Mouse (Mus musculus) layer of hippocampus, postnatal 36 days (tissue): ENCODE results near the gene Slit1. TPM values are rescaled to one million over a fixed set of nuclear protein-coding genes. Genes with fewer than 3 reads are reported as not detected.

Source experiments
- DNase-seq, 2 experiments: peaks; one replicate each; pipeline ENCODE4 v3.0.0; 2022
- total RNA-seq, 2 experiments: library from RNA; stranded (reverse); gene quantifications; 2 replicates each; pipeline ENCODE4 v1.2.3; 2021

Slit1 gene
- total RNA-seq, 2 experiments from 2014 or later: 212 to 242 TPM

DNA sequence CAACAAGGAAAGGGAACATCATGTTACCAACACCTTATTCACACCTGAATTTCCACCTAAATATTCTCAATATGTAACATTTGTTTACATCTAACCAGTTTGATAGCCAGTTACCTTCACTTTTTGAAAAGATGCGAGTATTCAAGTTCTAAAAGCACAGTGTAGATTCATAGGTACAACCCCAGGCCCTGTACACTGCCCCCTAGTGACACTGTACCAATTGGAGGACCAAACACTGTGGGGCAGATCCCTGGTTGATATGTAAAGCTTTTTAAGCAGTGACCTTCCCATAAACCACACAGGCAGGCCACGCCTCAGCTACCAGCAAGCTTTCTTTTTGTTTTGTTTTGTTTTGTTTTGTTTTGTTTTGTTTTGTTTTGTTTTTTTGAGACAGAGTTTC lies 57.3 kb downstream of the Slit1 start:
- no peak for DNase-seq

DNA sequence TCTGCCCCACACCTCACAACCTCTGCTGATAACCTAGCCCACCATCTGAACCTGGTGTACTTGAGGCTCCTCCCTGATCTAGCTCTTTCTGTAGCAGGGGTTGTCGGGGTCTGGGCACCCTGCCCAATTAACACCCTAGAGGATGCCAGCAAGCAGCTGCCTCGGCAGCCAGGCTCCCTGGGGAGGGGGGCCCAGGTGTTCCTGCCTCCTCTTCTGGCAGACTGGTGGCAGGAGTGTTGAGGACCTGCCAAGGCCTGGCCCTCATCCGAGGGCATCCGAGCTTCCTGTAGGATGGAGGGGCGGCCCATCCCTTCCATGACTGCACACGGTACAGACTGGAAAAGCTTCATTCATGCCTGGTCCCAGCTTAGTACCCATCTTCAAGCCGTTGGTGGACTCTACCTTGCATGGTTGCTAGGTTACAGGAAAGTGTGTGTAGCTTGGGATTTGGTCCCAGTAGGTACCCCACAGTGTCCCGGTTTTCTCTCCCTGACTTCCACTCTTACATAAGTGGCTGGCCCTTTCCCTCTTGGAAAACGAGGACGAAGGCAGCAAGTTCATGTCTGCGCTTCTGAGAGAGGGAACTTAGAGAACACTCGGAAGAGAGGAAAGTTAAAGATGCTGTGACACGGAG lies 57.9 kb downstream of the Slit1 start:
- no peak for DNase-seq

DNA sequence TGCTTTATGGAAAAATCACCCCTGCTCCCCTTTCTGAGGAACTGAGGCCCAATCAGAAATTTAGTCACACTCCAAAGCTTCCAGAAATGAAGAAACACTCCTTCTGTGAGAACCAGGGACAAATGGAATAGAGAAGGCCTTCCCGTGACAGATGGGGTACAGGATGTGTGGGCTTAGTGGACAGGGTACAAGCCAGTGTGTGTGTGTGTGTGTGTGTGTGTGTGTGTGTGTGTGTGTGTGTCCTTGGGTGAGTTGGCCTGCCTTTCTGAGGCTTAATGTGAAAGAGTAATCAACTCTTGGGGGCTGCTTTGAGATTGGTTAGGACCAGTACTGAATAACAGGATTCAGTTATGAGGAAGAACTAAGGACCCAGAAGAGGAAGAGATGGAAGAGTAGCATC lies 58.6 kb downstream of the Slit1 start:
- DNase-seq: no peak

DNA sequence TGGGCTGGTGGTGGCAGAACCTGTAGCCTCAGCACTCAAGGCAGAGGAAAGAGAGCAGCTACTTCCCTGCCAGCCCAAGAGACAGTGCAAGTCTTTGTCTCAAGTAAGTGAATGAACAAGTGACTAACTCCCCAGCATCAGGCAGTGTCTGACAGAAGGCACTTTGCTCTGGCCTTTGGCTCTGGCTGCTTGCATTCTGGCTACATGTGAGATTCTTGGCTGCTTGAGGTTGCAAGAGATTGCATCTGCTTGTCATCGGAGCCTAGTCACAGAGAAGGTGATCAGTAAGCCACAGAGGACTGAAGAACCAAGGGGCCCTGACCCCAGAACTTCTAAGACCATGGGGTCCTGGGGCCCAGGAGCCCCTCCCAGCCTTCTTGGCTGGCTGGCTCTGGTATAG lies 59.5 kb downstream of the Slit1 start:
- no peak for DNase-seq

DNA sequence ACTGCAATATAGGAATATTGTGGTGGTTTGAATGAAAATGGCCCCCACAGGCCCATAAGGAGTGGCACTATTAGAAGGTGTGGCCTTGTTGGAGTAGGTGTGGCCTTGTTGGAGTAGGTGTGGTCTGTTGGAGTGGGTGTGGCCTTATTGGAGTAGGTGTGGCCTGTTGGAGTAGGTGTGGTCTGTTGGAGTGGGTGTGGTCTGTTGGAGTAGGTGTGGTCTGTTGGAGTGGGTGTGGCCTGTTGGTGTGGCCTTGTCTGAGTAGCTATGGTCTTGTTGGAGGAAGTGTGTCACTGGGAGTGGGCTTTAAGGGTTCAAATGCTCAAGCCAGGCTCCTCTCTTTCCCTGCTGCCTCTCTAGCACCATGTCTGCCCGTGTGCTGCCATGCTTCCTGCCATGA lies 63.2 kb downstream of the Slit1 start:
- no peak for DNase-seq

DNA sequence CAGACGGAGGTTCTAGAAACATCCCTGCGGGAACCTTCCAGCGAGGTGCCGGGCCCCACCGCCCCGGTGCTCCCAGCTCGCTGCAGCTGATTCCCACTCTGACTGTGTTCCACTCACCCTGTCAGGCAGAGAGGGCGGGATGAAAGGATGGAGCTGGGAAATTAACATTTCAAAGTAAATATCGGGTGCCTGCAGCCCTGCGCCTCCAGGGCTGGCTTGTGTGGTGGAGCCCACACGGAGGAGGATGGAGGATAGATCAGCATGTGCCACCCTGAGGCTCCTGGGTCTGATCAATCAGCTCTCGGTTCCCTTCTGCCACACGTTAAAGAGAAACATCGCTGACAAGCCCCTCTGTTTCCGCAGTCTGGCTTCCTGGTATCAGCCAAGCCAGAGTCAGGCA lies 64.4 kb downstream of the Slit1 start:
- no peak for DNase-seq

DNA sequence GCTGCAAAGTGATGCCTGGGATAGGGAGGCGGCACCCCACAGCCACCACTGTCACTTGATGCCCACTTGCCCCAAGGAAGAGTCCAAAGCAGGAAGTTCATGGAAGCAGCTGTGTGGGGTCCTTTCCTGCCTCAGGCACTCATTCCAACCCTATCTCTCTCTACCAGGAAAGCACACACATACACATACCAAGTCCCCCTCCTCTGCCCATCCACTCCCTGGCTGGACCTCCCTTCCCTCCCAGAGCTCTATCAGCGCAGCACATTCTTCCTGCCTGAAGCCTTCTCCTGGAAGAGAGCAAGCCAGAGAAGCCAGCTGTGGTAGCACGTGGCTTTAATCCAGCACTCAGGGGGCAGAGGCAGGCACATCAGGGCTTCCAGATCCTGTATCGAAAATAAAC lies 65.9 kb downstream of the Slit1 start:
- no peak for DNase-seq

DNA sequence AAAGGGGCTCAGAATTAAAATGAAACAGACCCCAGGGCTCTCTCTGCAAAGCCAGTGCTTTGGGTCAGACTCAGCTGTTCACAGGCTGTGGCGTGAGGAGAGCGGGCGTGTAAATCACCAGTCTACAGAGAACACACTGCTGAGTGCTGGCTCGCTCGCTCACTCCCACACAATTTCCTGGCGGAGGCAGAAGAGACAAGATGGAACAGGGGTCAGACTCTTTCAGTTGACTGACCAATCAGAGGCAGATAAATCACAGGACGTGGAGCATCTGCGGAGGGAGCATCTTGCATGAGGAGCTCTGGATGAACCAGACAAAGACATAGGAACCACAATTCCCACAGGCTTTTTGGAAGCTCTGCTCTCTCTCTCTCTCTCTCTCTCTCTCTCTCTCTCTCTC lies 67.9 kb downstream of the Slit1 start:
- no peak for DNase-seq

DNA sequence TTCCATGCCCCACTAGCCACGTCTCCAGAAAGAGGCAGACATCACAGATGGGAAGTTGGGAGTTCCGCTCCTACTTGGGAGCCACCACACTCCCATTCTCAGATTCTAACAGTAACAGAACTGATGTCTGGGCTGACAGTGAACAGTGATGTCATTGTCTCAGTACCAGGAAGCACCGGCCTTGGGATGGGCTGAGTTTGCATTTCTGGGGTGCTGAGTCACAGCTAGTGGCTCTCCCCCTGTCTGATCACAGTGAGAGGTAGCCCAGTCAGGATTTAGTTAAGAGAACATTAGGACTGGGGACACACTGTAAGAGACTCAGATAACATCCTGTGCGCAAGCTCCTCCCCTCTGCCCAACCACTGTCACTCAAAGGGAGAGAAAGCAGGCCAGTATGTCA lies 69.1 kb downstream of the Slit1 start:
- no peak for DNase-seq

DNA sequence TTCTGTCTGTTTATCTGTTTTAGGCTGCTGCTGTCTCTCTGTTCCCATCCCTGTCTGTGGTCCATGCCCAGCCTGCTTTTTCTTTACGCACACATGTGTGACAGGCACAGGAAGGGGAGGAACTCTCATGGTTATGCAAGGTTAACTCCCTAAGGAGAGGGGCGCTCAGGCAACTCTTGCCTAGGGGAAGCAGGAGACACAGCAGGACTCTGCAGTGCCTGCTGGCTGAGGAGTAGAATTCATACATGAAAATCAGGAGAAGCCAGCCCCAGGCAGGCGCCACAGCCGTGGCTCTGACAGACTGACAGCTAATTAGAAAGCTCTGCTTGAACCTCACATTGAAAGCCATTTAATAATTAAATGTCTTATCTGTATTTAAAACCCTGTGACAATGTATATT lies 70.6 kb downstream of the Slit1 start:
- DNase-seq: no peak

DNA sequence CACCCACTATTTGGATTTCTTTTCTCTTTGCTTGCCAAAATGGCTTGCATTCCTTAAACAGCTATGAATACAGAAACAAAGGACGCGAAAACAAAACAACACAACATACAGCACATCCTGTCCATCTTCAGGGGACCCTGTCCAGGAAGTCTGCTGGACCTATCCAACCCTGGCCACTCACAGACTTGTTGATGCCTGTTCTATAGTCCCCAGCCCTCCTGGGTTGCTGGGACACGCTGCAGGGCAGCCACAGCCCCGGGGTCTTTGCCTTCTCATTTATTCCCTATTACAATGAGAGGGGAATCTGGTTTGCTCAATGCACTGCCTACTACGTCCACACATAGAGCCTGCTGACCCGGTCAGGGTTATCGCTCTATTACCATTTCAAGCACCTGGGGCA lies 72.5 kb downstream of the Slit1 start:
- no peak for DNase-seq

DNA sequence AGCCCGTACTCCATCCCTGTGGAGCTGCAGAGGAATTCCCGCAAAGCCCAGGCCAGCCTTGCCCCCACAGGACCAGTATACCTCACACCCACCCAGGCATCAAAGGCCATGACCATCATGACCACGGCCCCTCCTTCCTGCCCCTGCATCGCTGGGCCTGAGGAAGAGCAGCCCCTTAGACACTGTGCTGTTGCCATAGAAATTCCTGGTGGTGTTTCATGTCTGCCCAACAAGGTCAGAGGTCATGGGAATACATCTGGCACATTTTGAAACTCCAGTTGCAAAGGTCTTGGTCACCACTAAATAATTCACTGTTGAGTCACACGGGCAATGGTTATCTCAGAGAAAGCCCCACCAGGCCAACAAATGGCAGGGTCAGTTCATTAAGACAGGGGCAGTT lies 73.0 kb downstream of the Slit1 start:
- DNase-seq: no peak

DNA sequence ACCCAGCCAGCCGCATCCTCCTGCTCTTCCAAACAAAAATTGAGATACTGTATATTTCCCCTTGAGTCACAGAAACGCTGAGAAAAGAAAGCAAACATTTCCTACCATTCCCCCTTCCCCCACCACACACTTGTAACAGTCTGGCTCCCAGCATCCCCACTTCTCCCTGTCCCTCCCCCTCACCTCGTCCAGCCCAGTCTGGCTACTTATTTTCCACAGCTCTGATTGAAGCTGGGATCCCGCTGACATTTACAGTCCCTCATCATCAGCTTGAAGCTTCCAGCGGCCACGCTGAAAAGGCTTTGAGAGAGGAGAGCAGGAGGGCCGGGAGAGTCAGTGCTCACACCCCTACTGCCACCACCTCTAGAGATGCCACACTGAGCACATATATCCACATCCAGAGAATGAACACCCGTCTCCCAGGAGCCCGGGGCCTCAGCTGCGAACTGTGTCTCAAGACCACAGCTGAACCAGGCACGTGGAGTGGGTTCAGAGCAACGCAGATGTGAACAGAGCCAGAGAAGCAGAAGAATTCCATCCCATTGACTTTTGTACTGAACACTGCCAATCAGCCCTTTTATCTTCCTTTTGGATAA lies 73.6 kb downstream of the Slit1 start:
- DNase-seq: no peak

DNA sequence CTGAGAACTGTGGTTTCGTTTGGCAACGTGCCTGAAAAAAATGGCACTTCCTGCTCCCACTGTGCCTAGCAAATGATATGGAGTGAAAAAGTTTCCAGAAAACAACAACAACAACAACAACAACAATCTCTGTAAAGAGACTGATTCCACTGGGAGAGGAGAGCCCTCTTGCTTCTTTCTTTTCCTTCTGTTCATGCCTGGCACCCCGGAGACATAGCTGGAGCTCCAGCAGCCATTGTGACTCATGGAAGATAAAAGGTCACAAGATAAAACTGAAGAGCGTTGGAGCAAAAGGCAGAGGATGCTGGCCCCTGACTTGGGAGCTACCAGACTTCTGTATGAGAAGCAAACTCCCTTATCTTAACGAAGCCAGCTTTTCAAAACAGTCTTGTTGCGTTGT lies 75.9 kb downstream of the Slit1 start:
- DNase-seq: no peak

DNA sequence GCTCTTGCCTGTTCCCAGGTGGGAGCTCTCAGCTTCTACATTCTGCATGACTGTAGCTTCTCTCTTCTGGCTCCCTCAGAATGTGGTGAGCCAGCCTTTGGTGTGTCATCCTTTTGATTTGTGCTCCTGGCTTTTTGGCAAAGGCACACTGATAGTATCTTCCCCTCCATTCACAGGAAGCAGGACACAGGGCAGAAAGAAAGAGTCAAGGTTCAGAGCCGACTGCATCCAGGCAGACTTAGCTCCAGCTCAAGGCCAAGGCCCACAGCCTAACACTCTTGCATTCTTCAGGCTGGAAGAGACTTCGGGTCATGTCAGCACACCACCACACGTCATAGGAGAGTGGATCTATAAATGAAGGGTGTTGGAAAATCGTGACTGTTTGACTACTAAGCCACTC lies 77.5 kb downstream of the Slit1 start:
- DNase-seq: no peak

DNA sequence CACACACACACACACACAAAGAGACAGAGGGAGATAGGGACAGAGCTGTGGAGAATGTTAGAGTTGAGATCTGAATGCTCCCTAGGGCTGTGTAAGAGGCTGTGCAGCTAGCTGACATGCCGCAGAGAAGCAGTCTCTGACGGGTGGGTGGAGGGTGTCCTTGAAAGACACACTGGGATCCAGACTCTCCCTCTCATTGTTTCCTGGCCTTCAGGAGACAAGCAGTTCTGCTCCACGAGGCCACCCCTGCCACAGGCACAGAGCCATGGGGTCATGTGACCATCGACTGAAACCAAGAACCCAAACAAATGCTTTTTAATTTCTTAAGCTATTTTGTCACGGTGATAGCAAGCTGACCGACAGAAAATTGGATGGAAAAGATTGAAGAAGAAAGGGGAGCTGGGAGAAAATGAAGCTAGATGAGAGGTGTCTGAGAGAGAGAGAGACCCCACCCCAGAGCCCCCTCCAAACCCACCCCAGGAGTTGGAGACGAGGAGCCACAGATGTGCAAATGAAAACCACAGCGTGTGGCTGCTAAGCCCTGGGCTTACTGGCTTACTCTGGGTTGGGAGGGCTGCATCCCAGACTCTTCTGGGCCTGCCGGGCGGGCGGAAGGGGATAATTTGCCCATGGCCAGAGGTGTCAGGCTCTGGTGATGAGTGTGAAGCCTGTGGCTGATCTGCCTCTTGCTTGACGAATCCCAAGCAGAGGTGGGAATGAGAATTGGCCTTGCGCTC lies 79.8 kb downstream of the Slit1 start:
- DNase-seq: no peak

DNA sequence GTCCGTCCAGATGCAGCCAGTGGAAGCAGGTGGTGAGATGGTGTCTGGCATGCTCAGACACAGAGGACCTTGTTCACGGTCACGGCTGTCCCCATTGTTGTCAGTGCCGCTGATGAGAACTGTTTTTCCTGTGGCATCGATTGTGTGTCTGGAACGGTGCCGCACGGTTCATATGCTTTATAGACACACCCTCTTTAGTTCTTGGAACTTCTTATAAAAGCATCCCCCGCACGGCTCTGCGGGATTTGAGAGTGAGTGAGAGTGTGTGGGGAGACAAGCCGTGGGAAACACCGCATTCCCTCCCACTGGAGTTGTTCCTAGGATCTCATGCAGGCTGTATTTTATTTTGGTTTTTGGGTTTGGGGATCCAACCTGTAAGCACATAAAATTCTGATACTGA lies 82.0 kb downstream of the Slit1 start:
- no peak for DNase-seq

DNA sequence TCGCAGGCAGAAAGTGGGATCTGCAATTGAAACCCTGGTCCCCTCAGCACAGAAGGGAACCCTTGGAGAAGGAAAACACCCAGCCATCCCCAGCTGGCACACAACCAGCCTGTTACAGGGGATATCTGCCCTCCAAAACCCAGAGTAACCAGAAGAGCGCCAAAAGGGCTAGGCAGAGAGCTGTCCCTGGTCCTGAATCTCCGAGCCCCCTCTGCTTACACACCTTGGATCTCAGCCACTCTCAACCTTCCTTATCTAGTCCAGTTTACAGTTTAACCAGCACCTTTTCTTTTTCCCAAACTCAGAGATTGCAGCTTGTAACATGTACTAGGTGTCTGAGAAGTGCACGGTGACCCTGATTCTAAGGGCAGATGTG lies 82.5 kb downstream of the Slit1 start:
- no peak for DNase-seq

DNA sequence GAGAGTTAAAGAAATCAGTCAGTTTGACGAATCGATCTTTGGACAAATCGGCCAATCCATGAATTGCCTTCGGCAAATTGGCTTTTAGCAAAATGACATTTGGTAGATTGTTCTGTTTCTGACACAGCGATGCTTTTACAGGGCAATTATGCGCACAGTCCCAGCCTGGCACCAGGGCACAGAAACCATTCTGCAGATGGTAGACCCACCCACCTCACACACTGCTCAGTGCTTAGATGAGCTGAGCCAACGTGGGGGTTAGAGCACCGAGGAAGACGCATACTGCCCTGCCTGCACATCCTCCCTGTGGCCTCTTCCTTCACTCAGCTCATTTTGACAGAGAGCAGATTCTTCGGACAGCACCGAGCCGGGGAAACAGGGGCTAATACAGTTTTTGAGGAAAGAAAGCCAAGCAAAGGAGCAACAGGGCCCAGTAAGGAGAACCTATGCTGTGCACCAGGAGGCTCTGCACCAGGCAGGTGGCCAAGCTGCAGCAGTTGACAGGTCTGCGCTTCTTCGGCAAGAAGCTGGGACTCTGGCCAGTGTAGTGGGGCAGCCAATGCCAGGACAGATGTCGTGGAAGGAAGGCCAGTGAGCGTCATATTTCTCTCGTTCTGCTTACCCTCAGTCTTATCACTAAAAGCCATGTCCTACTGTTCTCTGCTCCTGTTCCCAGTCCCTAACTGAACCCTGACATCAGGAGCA lies 83.0 kb downstream of the Slit1 start:
- peak; percentile 67 to 81 for DNase-seq

DNA sequence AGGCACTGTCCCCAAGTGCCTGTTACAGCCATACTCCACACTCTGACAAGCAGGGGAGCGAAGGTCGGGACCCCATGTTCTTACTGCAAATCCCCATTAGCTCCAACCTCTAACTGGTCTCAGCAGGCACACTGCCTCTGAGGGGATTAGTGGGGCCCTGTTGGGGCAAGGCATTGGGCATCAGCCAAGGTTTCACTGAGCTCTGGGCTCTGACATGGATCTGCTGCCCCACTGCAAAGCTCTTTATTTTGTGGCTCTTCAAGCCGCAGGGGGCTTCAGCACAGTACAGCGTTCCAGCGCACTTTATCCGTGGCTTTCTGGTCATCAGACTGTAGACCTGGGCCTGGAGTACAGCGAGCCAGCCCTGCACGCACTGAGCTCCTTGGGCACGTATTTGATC lies 86.0 kb downstream of the Slit1 start:
- DNase-seq: no peak

DNA sequence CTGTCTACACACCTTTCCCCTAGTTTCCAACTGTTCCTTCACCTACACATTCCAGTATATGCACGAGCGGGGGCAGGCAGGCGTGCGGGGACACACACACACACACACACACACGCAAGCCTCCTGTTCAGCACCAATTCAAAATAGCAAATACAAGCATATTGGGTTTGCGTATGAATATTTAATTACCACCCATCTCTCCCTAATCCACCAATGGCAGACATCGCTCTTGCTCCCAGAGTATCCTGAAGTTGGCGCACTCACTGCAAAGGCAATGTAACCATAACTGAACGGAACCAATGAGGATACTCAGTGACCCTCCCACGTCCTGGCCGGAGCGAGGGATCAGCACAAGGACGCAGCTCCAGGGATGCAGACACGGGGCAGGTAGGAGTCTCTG lies 86.8 kb downstream of the Slit1 start:
- no peak for DNase-seq

DNA sequence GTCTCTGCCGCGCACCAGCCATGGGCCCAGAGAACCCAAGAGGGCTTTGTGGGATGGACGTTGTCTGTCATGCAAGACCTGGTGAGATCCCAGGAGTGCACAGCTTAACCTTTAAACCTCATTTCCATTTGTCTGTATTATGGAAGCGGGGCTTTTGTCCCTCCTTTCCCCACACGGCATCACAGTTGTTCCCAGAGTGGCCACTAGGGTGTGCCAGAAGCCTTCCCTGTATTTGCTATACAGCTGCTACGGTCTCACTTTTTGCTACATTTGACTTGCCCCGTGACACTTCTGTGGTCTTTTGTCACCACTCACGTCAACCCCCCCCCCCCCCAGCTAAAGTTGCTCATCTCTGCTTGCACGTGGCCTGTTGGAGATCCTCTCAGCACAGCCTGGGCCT lies 87.5 kb downstream of the Slit1 start:
- DNase-seq: peak; percentile 66 to 78

DNA sequence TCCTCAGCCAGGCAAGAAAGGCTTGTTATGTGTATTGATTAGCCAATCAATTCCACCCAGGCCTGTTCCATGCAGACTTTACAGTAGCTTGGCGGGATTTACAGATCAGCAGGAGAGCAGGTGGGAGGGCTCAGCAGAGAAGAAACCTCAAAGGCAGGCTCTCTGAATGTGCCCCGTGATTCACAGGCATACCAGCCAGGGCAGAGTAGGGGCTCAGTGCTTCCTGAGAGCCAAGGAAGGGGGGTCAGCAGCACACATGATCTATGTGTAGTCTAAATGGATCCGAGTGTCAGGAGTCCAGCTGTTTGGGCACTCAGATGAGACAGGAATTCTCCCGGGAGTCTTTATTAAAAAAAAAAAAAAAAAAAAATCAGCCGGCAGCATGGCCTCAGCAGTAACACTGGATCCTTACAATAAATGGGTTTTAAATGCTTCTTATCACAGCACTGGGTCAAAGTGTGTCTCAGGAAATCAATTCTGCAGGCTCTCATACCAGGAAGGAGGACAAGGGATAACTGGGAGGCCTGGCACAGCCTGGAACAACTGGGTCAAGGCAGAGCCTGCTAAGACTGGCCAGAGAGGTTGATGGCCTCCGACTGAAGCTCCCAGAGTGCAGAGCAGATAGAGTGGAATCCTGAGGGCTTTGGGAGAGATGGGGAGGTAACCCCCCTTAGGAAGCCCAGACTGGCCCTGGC lies 88.2 kb downstream of the Slit1 start:
- DNase-seq: no peak
